Mouse (Mus musculus) naive thymus-derived CD4-positive, alpha-beta T cell, adult 2 months (primary cell): Measurements from ENCODE around the gene Olfr582.

Experiments used
- DNase-seq: peaks from one replicate; pipeline ENCODE4 v3.0.0-alpha.2; 2011; ENCODE audit warnings: low read depth

The Olfr582 gene

GRCm38 (mm10) chr7:103037724-103038123, at the start of gene Olfr582:
Gene Olfr582, plus strand, starts transcription at chr7:103038024.
- no peak for DNase-seq

DNA sequence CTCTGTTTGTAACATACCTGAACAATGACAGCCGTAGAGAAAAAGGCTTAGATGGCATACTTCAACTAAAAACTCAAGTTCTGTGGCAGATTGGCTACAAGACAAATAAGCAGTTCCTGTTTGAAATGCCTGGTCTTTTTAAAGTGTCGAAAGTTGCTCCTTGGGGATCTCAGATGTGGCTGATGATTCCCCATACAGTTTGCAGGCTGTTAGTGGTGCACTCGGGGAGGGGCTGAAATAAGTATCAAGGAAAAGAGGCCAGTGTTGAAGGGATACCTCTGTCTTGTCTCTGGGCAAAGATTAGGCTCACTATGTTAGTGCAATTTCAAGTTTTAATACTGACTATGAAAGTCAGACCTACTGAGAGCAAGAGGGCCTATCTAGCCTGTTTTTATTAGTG, 48.6 kb upstream of the Olfr582 start, which contains the start of gene Olfr578:
Olfr578 (minus strand) TSS at position 101 of the 400 bp plus-strand sequence.
- DNase-seq: no peak

GRCm38 (mm10) chr7:103051000-103051399, 13.2 kb downstream of the Olfr582 start, which contains the start of gene Olfr583:
Gene Olfr583, plus strand, starts transcription at chr7:103051300.
- DNase-seq: no peak

DNA sequence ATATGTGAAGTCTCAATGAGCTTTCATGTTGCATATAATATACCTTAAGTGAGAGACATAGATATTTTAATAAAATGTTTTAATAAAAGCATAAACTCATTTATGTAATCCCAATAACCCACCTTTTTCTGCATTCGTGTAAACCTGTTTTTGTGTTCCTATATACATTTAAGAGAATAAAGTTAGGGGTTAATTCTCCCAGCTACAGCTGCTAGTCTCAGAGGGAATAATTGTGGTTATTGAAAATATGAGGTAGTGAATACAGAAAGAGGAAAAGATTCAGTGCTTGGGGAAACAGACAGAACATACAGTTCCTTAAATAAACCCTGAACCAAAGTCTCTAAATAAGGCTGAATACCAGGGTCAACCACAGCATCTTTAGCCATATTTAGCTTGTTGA, 43.8 kb downstream of the Olfr582 start, which contains the start of gene Olfr584:
Olfr584 (plus strand) TSS at position 301 of the 400 bp plus-strand sequence.
- DNase-seq: no peak
